Mouse (Mus musculus) MEL (cell line): ENCODE measurements around the gene Mroh2a. TPM values are rescaled to one million over a fixed set of nuclear protein-coding genes. Genes with fewer than 3 reads are reported as not detected.

Experiments
- DNase-seq: peaks from one replicate; pipeline ENCODE4 v3.0.0; 2011; ENCODE audit warnings: low read depth, low spot score
- H3K27ac ChIP-seq: 2 replicates; pipeline ENCODE4 v1.5.1; 2012; ENCODE audit warnings: low read depth, mild to moderate bottlenecking, control low read depth, low read length, moderate library complexity; ENCODE audit not compliant: control insufficient read depth
- H3K27me3 ChIP-seq, 2 experiments: fragments of 150-350 bp in 1 of 2; sonication (generic) in 1 of 2; 2 replicates each; pipeline ENCODE4 v1.6.1; 2012; ENCODE audit warnings: low read length in 2 of 2, mild to moderate bottlenecking in 2 of 2, improper control_type of control experiment in 1 of 2, moderate library complexity in 1 of 2; ENCODE audit not compliant: insufficient read depth in 2 of 2, control insufficient read depth in 1 of 2
- H3K36me3 ChIP-seq, 2 experiments: 2 replicates each; pipeline ENCODE4 v1.6.1; 2012 to 2014; ENCODE audit warnings: low read length in 2 of 2, improper control_type of control experiment in 1 of 2, inconsistent platforms in 1 of 2, mild to moderate bottlenecking in 1 of 2; ENCODE audit not compliant: insufficient read depth in 2 of 2, control insufficient read depth in 1 of 2
- H3K4me1 ChIP-seq, 2 experiments: fragments of 150-350 bp in 1 of 2; sonication (generic) in 1 of 2; 2 replicates each; pipeline ENCODE4 v1.6.1; 2012; ENCODE audit warnings: low read length in 2 of 2, improper control_type of control experiment in 1 of 2, mild to moderate bottlenecking in 1 of 2; ENCODE audit not compliant: insufficient read depth in 2 of 2, control insufficient read depth in 1 of 2
- H3K4me3 ChIP-seq, 2 experiments: fragments of 150-350 bp in 1 of 2; sonication (generic) in 1 of 2; 2 replicates each; pipeline ENCODE4 v1.5.1; 2012; ENCODE audit warnings: low read depth in 2 of 2, low read length in 2 of 2, mild to moderate bottlenecking in 2 of 2, moderate library complexity in 2 of 2, control low read depth in 1 of 2, improper control_type of control experiment in 1 of 2; ENCODE audit not compliant: control insufficient read depth in 1 of 2, insufficient read depth in 1 of 2
- H3K79me2 ChIP-seq: 2 replicates; pipeline ENCODE4 v1.6.1; 2012; ENCODE audit warnings: mild to moderate bottlenecking, low read length, moderate library complexity; ENCODE audit not compliant: control insufficient read depth, poor library complexity, insufficient read depth
- H3K9ac ChIP-seq: 2 replicates; pipeline ENCODE4 v1.6.1; 2012; ENCODE audit warnings: low read depth, mild to moderate bottlenecking, control low read depth, low read length, moderate library complexity; ENCODE audit not compliant: control insufficient read depth, poor library complexity, severe bottlenecking
- H3K9me3 ChIP-seq: fragments of 150-350 bp; sonication (generic); replicated peaks from 2 replicates; pipeline ENCODE4 v1.6.1; 2012; ENCODE audit warnings: mild to moderate bottlenecking, low read length, improper control_type of control experiment, moderate library complexity; ENCODE audit not compliant: insufficient read depth
- BHLHE40 ChIP-seq: IDR thresholded peaks from 2 replicates; pipeline ENCODE4 v1.6.1; 2012; ENCODE audit warnings: low read depth, mild to moderate bottlenecking, inconsistent platforms, low read length, improper control_type of control experiment, borderline replicate concordance
- CHD1 ChIP-seq: IDR thresholded peaks from 2 replicates; pipeline ENCODE4 v1.6.1; 2012; ENCODE audit warnings: low read depth, mild to moderate bottlenecking, inconsistent platforms, low read length, improper control_type of control experiment
- CTCF ChIP-seq, 3 experiments: IDR thresholded peaks in 2 of 3; conservative IDR thresholded peaks in 1 of 3; 2 replicates each; pipeline ENCODE4 v1.5.1; 2011 to 2012; ENCODE audit warnings: low read length in 3 of 3, low read depth in 2 of 3, mild to moderate bottlenecking in 2 of 3, improper control_type of control experiment in 1 of 3, inconsistent platforms in 1 of 3, mixed read lengths in 1 of 3, moderate library complexity in 1 of 3; ENCODE audit not compliant: control insufficient read depth in 1 of 3, insufficient read depth in 1 of 3, poor library complexity in 1 of 3, severe bottlenecking in 1 of 3
- ETS1 ChIP-seq: IDR thresholded peaks from 2 replicates; pipeline ENCODE4 v1.6.1; 2012; ENCODE audit warnings: low read depth, mild to moderate bottlenecking, inconsistent platforms, low read length, improper control_type of control experiment, moderate library complexity
- JUND ChIP-seq: IDR thresholded peaks from 2 replicates; pipeline ENCODE4 v1.6.1; 2011; ENCODE audit warnings: low read depth, mild to moderate bottlenecking, improper control_type of control experiment, low read length
- POLR2A ChIP-seq, 2 experiments: IDR thresholded peaks; 2 replicates each; pipeline ENCODE4 v1.6.1; 2011 to 2012; ENCODE audit warnings: low read length in 2 of 2, mild to moderate bottlenecking in 2 of 2, control low read depth in 1 of 2, improper control_type of control experiment in 1 of 2, low read depth in 1 of 2, moderate library complexity in 1 of 2; ENCODE audit not compliant: control insufficient read depth in 1 of 2, insufficient read depth in 1 of 2, poor library complexity in 1 of 2
- POLR2AphosphoS2 ChIP-seq: IDR thresholded peaks from 2 replicates; pipeline ENCODE4 v1.6.1; 2011; ENCODE audit warnings: low read length, improper control_type of control experiment
- RAD21 ChIP-seq: IDR thresholded peaks from 2 replicates; pipeline ENCODE4 v1.6.1; 2011; ENCODE audit warnings: mild to moderate bottlenecking, low read depth, low read length, improper control_type of control experiment
- RCOR1 ChIP-seq: IDR thresholded peaks from 2 replicates; pipeline ENCODE4 v1.6.1; 2012; ENCODE audit warnings: low read depth, mild to moderate bottlenecking, inconsistent platforms, low read length, improper control_type of control experiment
- SIN3A ChIP-seq: IDR thresholded peaks from 2 replicates; pipeline ENCODE4 v1.6.1; 2012; ENCODE audit warnings: low read length, improper control_type of control experiment, inconsistent platforms
- TAL1 ChIP-seq: IDR thresholded peaks from 2 replicates; pipeline ENCODE4 v1.6.1; 2012; ENCODE audit warnings: mild to moderate bottlenecking, inconsistent platforms, low read length, moderate library complexity, mixed read lengths
- TBP ChIP-seq: IDR thresholded peaks from 2 replicates; pipeline ENCODE4 v1.8.0; 2011; ENCODE audit warnings: low read depth, low read length, improper control_type of control experiment
- ZMIZ1 ChIP-seq: IDR thresholded peaks from 2 replicates; pipeline ENCODE4 v1.6.1; 2012; ENCODE audit warnings: low read depth, mild to moderate bottlenecking, inconsistent platforms, low read length, improper control_type of control experiment, moderate library complexity
- ZNF384 ChIP-seq: IDR thresholded peaks from 2 replicates; pipeline ENCODE4 v1.6.1; 2012; ENCODE audit warnings: low read depth, mild to moderate bottlenecking, inconsistent platforms, low read length, improper control_type of control experiment
- polyA plus RNA-seq, 2 experiments: library from polyadenylated mRNA; stranded (reverse) in 1 of 2; unstranded in 1 of 2; fragments of >175 nt in 1 of 2; fragments of >200 nt in 1 of 2; gene quantifications; 2 replicates each; pipeline versions ENCODE4 v1.2.1 to v1.2.4; 2012; ENCODE audit warnings: low replicate concordance in 2 of 2, low read depth in 1 of 2; ENCODE audit not compliant: insufficient read length in 2 of 2, insufficient read depth in 1 of 2, missing spikeins in 1 of 2
- total RNA-seq: library from RNA; depleted of rRNA; stranded (reverse); fragments of 300-350 nt; gene quantifications from 2 replicates; pipeline ENCODE4 v1.2.3, GENCODE M21; 2012

Gene Mroh2a
- total and polyA plus RNA-seq, 3 experiments, result 0.27 to 2.5 TPM; not detected in 1

GRCm38 (mm10) chr1:88269539-88270309 is 42.9 kb downstream of the Mroh2a start:
- no peak overlapping the region for H3K27ac ChIP-seq
- H3K4me1 ChIP-seq, result no peaks in the 10 kb centered on the region
- H3K9ac ChIP-seq, result no peak overlapping the region
- peaks cover 11% of the 10 kb centered on the region for H3K79me2 ChIP-seq
- H3K36me3 ChIP-seq, result peaks cover 0 to 48% of the 10 kb centered on the region in 2 experiments; a peak in 2 of 4 replicates
- peak in 1 of 2 experiments; percentile 3; a peak in 1 of 4 replicates for TF ChIP-seq POLR2A (IDR thresholded peaks at IDR 0.05; ENCODE audit: control insufficient read depth in 1 of 2, insufficient read depth in 1 of 2, low read depth in 1 of 2, low read length in 2 of 2, poor library complexity in 1 of 2)
- TF ChIP-seq TAL1, result no peak
- no peak for TF ChIP-seq ETS1
- TF ChIP-seq BHLHE40, result no peak
- no peaks in the 10 kb centered on the region for H3K9me3 ChIP-seq
- H3K4me3 ChIP-seq, result no peak overlapping the region
- DNase-seq, result no peak
- no peaks in the 10 kb centered on the region for H3K27me3 ChIP-seq

GRCm38 (mm10) chr1:88272851-88273250 is 46.1 kb downstream of the Mroh2a start:
- Histone ChIP-seq H3K9me3 (no peaks in the 10 kb centered on the region), H3K4me3 (no peak overlapping the region), H3K27me3 (no peaks in the 10 kb centered on the region), H3K9ac (no peak overlapping the region), H3K4me1 (peaks cover 3 to 9% of the 10 kb centered on the region in 2 experiments; a peak in 3 of 4 replicates), H3K27ac (no peak overlapping the region), H3K79me2 (peaks cover 36% of the 10 kb centered on the region), H3K36me3 (peaks cover 12 to 33% of the 10 kb centered on the region in 2 experiments)
- no peak for DNase-seq
- no peak for TF ChIP-seq ZMIZ1
- no peak for TF ChIP-seq SIN3A
- no peak for TF ChIP-seq JUND
- no peak for TF ChIP-seq POLR2AphosphoS2
- TF ChIP-seq CTCF (IDR thresholded peaks at IDR 0.05 in 2 of 3, conservative IDR thresholded peaks at IDR 0.05 in 1 of 3; ENCODE audit: control insufficient read depth in 1 of 3, insufficient read depth in 1 of 3, low read depth in 2 of 3, low read length in 3 of 3, poor library complexity in 1 of 3, severe bottlenecking in 1 of 3), result no peak

GRCm38 (mm10) chr1:88273326-88273725 is 46.5 kb downstream of the Mroh2a start:
- Histone ChIP-seq H3K36me3 (peaks cover 15 to 30% of the 10 kb centered on the region in 2 experiments), H3K79me2 (peaks cover 36% of the 10 kb centered on the region), H3K9ac (no peak overlapping the region), H3K4me3 (no peak overlapping the region), H3K4me1 (peaks cover 3 to 9% of the 10 kb centered on the region in 2 experiments; a peak in 3 of 4 replicates), H3K27me3 (no peaks in the 10 kb centered on the region), H3K27ac (no peak overlapping the region), H3K9me3 (no peaks in the 10 kb centered on the region)
- no peak for DNase-seq
- TF ChIP-seq TBP (no peak), RAD21 (no peak), SIN3A (no peak), RCOR1 (no peak), ZNF384 (no peak), CHD1 (no peak)
